Mouse (Mus musculus): ENCODE measurements around the gene Clasp1. TPM values are rescaled to one million over a fixed set of nuclear protein-coding genes. Genes with fewer than 3 reads are reported as not detected.

Gene Clasp1
- polyA plus RNA-seq, 1 experiment: 14.8 TPM

DNA sequence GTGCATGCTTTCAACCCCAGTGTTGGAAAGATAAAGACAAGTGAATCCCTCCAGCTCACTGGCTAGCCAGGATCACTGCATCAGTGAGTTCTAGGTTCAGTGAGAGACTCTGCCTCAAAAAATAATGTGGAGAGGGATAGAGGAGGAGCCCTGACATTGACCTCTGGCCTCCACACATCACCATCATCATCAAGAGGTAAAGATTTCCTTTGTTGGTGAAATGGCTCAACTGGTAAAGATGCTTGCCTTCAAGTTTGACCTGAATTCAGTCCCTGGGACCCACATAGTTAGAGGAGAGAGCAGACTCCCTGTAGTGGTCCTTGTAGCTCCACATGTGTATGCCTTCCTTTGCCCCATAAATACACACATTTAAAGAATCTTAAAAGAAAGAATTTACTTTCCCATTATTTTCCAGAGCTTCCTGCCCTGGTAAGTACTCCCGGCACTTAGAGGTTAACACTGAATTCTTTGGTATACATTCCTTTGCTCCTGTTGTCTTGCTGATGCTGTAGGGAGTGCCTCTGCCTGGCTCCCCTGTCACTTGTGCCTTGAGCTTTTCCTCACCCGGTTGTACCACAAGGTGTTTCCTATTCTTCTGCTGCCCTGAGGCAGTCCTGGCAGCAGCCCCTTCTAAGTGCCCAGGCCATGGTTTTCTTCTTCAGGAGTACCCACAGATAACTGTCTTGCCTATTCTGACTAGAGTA is 253.6 kb downstream of the Clasp1 start:
- H3K4me3 ChIP-seq (ENCODE audit: extremely low read depth, insufficient read depth, insufficient read length): no peak overlapping the region
- no peaks in the 10 kb centered on the region for H3K36me3 ChIP-seq (ENCODE audit: control insufficient read depth, insufficient read depth, low read length)
- no peaks in the 10 kb centered on the region for H3K4me1 ChIP-seq (ENCODE audit: control insufficient read depth, insufficient read depth, insufficient read length)
- DNase-seq (ENCODE audit: low read depth in 1 of 2, low spot score in 2 of 2): no peak
- no peaks in the 10 kb centered on the region for H3K27me3 ChIP-seq (ENCODE audit: control insufficient read depth, insufficient read depth, low read length)
- no peak overlapping the region for H3K27ac ChIP-seq (ENCODE audit: insufficient read depth, low read length)
- TF ChIP-seq CTCF (IDR thresholded peaks at IDR 0.05; ENCODE audit: extremely low read depth, insufficient read depth, insufficient read length, insufficient replicate concordance) (no peak), POLR2A (IDR thresholded peaks at IDR 0.05; ENCODE audit: low read depth, low read length) (no peak)
- 80% methylated on average over 2 of the region's 2 CpGs for WGBS

- H3K4me1 ChIP-seq (ENCODE audit: control insufficient read depth, insufficient read depth, insufficient read length): no peaks in the 10 kb centered on the region
- WGBS: 88% methylated on average over 9 of the region's 9 CpGs
- H3K27me3 ChIP-seq (ENCODE audit: control insufficient read depth, insufficient read depth, low read length): no peaks in the 10 kb centered on the region
- H3K27ac ChIP-seq (ENCODE audit: insufficient read depth, low read length): no peak overlapping the region
- DNase-seq (ENCODE audit: low read depth in 1 of 2, low spot score in 2 of 2): no peak
- no peaks in the 10 kb centered on the region for H3K36me3 ChIP-seq (ENCODE audit: control insufficient read depth, insufficient read depth, low read length)
- no peak overlapping the region for H3K4me3 ChIP-seq (ENCODE audit: extremely low read depth, insufficient read depth, insufficient read length)
- TF ChIP-seq CTCF (IDR thresholded peaks at IDR 0.05; ENCODE audit: extremely low read depth, insufficient read depth, insufficient read length, insufficient replicate concordance) (no peak), POLR2A (IDR thresholded peaks at IDR 0.05; ENCODE audit: low read depth, low read length) (no peak)
Observed at GRCm38 (mm10) chr1:118643138-118643979, 254.5 kb downstream of the Clasp1 start.

DNA sequence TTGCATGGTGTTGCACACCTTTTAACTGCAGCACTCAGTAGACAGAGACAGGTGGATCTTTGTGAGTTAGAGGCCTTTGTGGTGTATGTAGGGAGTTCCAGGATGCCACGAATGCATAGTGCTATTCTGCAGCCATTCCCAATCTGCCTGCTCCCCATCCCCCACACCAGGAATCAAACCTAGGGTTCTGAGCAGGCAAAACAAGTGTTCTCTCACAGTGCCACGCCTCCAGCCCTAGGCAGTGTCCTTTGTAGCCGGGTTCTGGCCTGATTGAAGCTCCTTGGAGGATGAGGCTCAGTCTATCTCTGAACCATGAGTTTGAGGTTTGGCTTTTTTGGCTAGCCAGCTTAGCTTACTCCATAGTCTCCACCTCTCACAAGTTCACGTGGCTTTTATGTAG is 256.8 kb downstream of the Clasp1 start:
- TF ChIP-seq POLR2A (IDR thresholded peaks at IDR 0.05; ENCODE audit: low read depth, low read length): no peak
- TF ChIP-seq CTCF (IDR thresholded peaks at IDR 0.05; ENCODE audit: extremely low read depth, insufficient read depth, insufficient read length, insufficient replicate concordance): no peak
- H3K27me3 ChIP-seq (ENCODE audit: control insufficient read depth, insufficient read depth, low read length): no peaks in the 10 kb centered on the region
- H3K27ac ChIP-seq (ENCODE audit: insufficient read depth, low read length): no peak overlapping the region
- no peak overlapping the region for H3K4me3 ChIP-seq (ENCODE audit: extremely low read depth, insufficient read depth, insufficient read length)
- no peaks in the 10 kb centered on the region for H3K36me3 ChIP-seq (ENCODE audit: control insufficient read depth, insufficient read depth, low read length)
- WGBS: 75% methylated on average over 4 of the region's 4 CpGs
- DNase-seq (ENCODE audit: low read depth in 1 of 2, low spot score in 2 of 2): no peak
- H3K4me1 ChIP-seq (ENCODE audit: control insufficient read depth, insufficient read depth, insufficient read length): no peaks in the 10 kb centered on the region

GRCm38 (mm10) chr1:118648015-118648414 is 259.2 kb downstream of the Clasp1 start:
- TF ChIP-seq CTCF (IDR thresholded peaks at IDR 0.05; ENCODE audit: extremely low read depth, insufficient read depth, insufficient read length, insufficient replicate concordance): no peak
- TF ChIP-seq POLR2A (IDR thresholded peaks at IDR 0.05; ENCODE audit: low read depth, low read length): no peak
- no peak overlapping the region for H3K27ac ChIP-seq (ENCODE audit: insufficient read depth, low read length)
- H3K4me1 ChIP-seq (ENCODE audit: control insufficient read depth, insufficient read depth, insufficient read length): no peaks in the 10 kb centered on the region
- 69% methylated on average over 3 of the region's 3 CpGs for WGBS
- DNase-seq (ENCODE audit: low read depth in 1 of 2, low spot score in 2 of 2): no peak
- H3K27me3 ChIP-seq (ENCODE audit: control insufficient read depth, insufficient read depth, low read length): no peaks in the 10 kb centered on the region
- H3K4me3 ChIP-seq (ENCODE audit: extremely low read depth, insufficient read depth, insufficient read length): no peak overlapping the region
- H3K36me3 ChIP-seq (ENCODE audit: control insufficient read depth, insufficient read depth, low read length): no peaks in the 10 kb centered on the region

- 91% methylated on average over 9 of the region's 9 CpGs for WGBS
- DNase-seq (ENCODE audit: low read depth in 1 of 2, low spot score in 2 of 2): no peak
- Histone ChIP-seq H3K4me3 (ENCODE audit: extremely low read depth, insufficient read depth, insufficient read length) (no peak overlapping the region), H3K36me3 (ENCODE audit: control insufficient read depth, insufficient read depth, low read length) (no peaks in the 10 kb centered on the region), H3K4me1 (ENCODE audit: control insufficient read depth, insufficient read depth, insufficient read length) (no peaks in the 10 kb centered on the region), H3K27me3 (ENCODE audit: control insufficient read depth, insufficient read depth, low read length) (no peaks in the 10 kb centered on the region), H3K27ac (ENCODE audit: insufficient read depth, low read length) (no peak overlapping the region)
- TF ChIP-seq CTCF (IDR thresholded peaks at IDR 0.05; ENCODE audit: extremely low read depth, insufficient read depth, insufficient read length, insufficient replicate concordance) (no peak), POLR2A (IDR thresholded peaks at IDR 0.05; ENCODE audit: low read depth, low read length) (no peak)
Observed at GRCm38 (mm10) chr1:118649933-118650770, 261.3 kb downstream of the Clasp1 start.

GRCm38 (mm10) chr1:118650771-118651080 is 261.9 kb downstream of the Clasp1 start:
- H3K27me3 ChIP-seq (ENCODE audit: control insufficient read depth, insufficient read depth, low read length): no peaks in the 10 kb centered on the region
- no peaks in the 10 kb centered on the region for H3K4me1 ChIP-seq (ENCODE audit: control insufficient read depth, insufficient read depth, insufficient read length)
- whole genome bisulfite sequencing: 83% methylated on average over 3 of the region's 3 CpGs
- TF ChIP-seq CTCF (IDR thresholded peaks at IDR 0.05; ENCODE audit: extremely low read depth, insufficient read depth, insufficient read length, insufficient replicate concordance) (no peak), POLR2A (IDR thresholded peaks at IDR 0.05; ENCODE audit: low read depth, low read length) (no peak)
- no peaks in the 10 kb centered on the region for H3K36me3 ChIP-seq (ENCODE audit: control insufficient read depth, insufficient read depth, low read length)
- no peak for DNase-seq (ENCODE audit: low read depth in 1 of 2, low spot score in 2 of 2)
- H3K4me3 ChIP-seq (ENCODE audit: extremely low read depth, insufficient read depth, insufficient read length): no peak overlapping the region
- no peak overlapping the region for H3K27ac ChIP-seq (ENCODE audit: insufficient read depth, low read length)

Measured in spleen, adult 2 months (tissue).